Mouse (Mus musculus) embryonic fibroblast, embryonic 13.5 days (primary cell): ENCODE results near the gene Ahnak. TPM values are rescaled to one million over a fixed set of nuclear protein-coding genes. Genes with fewer than 3 reads are reported as not detected.
"Not testable (repeated sequence)": the region's sequence is repeated elsewhere in the genome, so short reads cannot be mapped to it uniquely, and the experiment has no call there.

Source experiments
- H3K27ac ChIP-seq: 2 replicates; pipeline ENCODE4 v1.5.1; 2012; ENCODE audit warnings: low read length, control low read depth, inconsistent platforms; ENCODE audit not compliant: insufficient read depth
- H3K4me1 ChIP-seq: 2 replicates; pipeline ENCODE4 v1.6.1; 2011; ENCODE audit warnings: low read length; ENCODE audit not compliant: control insufficient read depth, insufficient read depth
- H3K4me3 ChIP-seq: 2 replicates; pipeline ENCODE4 v1.5.1; 2011; ENCODE audit warnings: mild to moderate bottlenecking, control low read depth, low read length; ENCODE audit not compliant: insufficient read depth
- CTCF ChIP-seq: IDR thresholded peaks from 2 replicates; pipeline ENCODE4 v1.5.1; 2011; ENCODE audit warnings: mild to moderate bottlenecking, control low read depth, low read length, moderate library complexity, borderline replicate concordance; ENCODE audit not compliant: insufficient read depth
- POLR2A ChIP-seq: IDR thresholded peaks from 2 replicates; pipeline ENCODE4 v1.6.1; 2011; ENCODE audit warnings: low read depth, mild to moderate bottlenecking, control low read depth, low read length, moderate library complexity
- polyA plus RNA-seq: library from polyadenylated mRNA; stranded (reverse); fragments of >200 nt; gene quantifications from 2 replicates; pipeline ENCODE4 v1.2.4, GENCODE M21; 2011; ENCODE audit warnings: low read depth; ENCODE audit not compliant: missing spikeins, insufficient read length

Ahnak gene
- polyA plus RNA-seq, 1 experiment = 559 TPM

DNA sequence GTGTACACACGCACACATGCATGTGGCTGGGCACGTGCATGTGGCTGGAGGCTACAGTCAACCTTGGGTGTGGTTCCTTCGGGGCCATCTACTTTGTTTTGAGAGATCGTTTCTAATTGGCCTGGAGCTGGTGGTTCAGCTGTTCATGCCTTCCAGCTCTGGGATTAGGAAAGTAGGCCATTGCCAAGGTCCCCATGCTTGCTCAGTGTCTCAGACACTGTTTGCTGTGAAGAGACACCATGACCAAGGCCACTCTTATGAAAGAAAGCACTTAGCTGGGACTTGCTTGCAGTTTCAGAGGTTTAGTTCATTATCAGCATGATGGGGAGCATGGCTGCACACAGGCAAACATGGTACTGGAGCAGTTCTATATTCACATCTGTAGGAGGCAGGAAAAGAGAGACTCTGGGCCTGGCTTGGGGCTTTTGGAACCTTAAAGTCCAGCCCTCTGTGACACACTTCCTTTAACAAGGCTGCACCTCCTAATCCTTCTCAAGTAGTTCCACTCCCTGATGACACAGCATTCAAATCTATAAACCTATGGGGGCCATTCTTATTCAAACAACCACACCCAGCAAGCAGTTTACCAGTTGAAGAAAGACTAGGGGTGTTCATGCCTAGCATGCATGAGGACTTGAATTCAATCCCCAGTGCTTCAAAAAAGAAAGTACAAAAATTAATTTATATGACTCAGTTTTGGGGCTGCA is 60.0 kb downstream of the Ahnak start:
- TF ChIP-seq POLR2A = no peak
- no peak for TF ChIP-seq CTCF
- H3K4me3 ChIP-seq = no peak overlapping the region
- peaks cover 2% of the 10 kb centered on the region; the same call in 1 of the 2 replicates for H3K4me1 ChIP-seq
- no peak overlapping the region for H3K27ac ChIP-seq

DNA sequence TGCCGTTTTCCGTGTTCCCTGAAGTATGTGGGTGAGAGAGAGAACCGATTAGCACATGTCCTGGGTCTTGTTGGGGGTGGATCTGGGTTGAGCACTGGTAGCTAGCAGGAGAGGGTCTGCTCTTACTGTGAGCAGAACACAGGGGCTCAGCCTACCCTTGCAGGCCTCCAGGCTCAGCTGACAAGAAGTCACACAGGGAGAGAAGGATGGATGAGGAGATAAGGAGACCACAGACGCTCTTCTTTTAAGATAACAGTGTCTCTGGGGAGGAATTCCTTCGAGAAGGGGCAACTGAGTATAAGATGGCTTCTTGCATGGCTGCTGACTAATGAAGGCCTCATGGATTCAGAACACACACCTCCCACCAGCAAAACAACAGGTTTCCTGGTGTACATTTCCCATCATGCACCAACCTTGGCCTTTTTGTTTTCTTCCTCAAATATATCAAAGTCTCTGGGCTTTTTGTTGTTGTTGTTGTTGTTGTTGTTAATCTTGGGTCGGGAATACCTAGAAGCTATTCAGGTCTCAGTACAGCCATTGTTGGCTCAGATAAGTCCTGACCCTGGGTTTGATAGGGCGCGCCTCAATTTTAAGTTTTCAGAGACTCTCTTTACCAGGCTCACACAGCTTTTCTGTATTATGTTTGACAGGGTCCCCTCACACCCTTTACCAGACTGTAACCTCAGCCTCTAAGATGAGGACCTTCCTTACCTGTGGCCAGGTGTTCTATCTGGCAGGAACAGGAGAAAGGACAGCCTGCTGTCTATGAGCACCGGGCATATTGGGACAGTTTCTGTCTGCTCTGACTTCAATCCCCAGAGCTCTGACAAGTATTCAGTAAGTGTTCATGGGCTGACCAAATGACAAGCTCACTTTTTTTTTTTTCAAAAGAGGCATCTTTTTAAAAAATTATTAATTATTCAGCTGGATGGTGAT is 61.5 kb downstream of the Ahnak start:
- no peak overlapping the region for H3K4me3 ChIP-seq
- H3K4me1 ChIP-seq = peaks cover 2% of the 10 kb centered on the region; the same call in 1 of the 2 replicates
- TF ChIP-seq CTCF (no peak), POLR2A (no peak)
- no peak overlapping the region for H3K27ac ChIP-seq

DNA sequence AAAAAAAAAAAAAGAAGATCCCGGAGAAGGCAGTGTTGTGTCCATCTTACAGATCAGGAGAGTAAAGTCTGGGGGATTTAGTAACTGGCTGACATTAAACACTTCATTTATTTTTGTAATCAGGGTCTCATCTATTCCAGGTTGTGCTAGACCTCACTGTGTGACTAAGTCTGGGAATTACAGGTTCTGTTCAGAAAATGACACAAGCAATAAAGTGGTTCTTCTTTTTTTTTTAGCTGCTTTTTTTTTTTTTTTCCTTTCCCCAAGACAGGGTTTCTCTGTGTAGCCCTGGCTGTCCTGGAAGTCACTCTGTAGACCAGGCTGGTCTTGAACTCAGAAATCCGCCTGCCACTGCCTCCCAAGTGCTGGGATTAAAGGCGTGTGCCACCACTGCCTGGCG is 62.9 kb downstream of the Ahnak start:
- not testable (repeated sequence) for H3K4me1 ChIP-seq, H3K4me3 ChIP-seq, H3K27ac ChIP-seq

DNA sequence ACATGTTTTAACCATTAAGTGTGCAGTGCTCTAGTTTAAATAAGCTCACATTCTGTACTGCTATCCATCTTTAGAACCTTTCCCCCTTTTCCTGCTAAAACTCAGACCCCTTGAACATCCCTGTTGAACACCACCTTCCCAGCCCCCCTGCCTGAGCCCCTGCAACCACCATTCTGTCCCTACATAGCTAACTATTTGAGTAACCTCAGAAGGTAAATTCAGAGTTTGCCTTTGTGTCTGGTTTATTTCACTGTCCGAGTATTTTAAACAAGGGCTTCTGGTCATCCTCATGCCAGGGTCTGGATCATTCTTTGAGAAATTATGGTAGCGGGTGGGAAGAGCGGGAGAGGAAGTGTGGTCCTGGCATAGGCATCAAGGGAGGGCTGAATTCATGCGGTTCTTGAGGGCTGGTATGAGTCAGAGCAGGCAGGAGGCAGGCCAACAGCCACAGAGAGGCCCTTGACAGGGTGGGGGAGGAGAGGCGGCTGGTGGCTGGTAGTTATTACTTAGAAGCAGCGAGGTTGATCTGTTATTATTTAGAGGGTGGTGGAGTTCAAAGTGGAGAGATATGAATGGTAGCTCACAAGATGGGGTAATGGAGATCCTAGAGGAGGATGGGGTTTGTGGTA is 63.8 kb downstream of the Ahnak start:
- no peak for TF ChIP-seq POLR2A
- no peak for TF ChIP-seq CTCF
- peak overlapping the region; percentile 87 for H3K27ac ChIP-seq

DNA sequence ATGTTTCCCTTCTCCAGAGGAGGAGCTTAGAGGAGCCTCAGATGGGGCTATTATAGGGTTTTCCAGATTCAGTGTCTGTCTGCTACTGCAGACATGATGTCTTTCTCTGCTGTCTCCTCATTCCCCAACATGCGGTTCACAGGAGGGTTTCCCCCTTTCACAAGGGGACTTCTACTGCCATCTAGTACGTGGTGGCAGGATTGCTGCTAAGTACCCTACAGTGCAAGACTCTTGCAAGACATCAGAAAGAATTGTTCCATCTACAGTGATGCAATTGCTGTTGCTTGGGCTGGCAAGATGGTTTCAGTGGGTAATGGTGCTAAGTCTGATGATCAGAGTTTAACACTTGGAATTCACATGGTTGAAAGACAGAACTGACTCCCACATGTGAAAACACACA is 66.1 kb downstream of the Ahnak start:
- Histone ChIP-seq H3K27ac (no peak overlapping the region), H3K4me1 (peaks cover 9% of the 10 kb centered on the region), H3K4me3 (no peak overlapping the region)
- TF ChIP-seq POLR2A (no peak), CTCF (no peak)

More for the DNA sequence above, 63.8 kb downstream of the Ahnak start:
- no peak overlapping the region for H3K4me3 ChIP-seq
- peaks cover 2% of the 10 kb centered on the region; the same call in 1 of the 2 replicates for H3K4me1 ChIP-seq

DNA sequence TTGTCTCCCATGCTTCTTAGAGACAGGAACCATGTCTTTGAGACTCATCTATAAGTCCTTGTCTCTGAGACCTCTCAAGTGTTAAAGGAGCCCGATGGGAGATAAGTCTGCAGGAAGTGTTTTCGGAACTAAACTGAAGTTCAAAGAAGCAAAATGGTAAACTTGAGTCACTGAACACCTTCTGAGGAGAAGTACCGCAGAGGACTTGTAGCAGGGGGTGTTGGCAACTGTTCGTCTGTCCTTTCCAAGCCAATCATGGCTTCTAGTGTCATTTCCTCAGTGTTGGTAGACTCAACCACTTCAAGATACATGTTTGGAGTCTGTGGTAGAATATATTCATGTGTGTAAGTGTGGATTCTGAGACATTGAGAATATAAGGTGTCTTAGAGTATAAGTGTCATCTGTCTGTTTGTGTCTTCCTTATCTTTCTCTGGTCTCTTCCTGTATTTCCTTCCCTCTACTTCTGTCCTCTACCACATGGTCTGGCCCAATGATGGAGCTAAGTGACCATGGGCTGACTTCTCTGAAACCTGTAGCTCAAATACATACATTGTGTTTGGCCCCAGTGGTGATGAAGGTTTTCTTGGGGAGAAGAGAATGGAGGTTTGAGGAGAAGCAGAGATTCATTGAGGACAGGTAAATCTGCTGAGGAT is 66.7 kb downstream of the Ahnak start:
- TF ChIP-seq POLR2A = no peak
- TF ChIP-seq CTCF = no peak
- Histone ChIP-seq H3K4me1 (peaks cover 9% of the 10 kb centered on the region), H3K27ac (no peak overlapping the region), H3K4me3 (no peak overlapping the region)

DNA sequence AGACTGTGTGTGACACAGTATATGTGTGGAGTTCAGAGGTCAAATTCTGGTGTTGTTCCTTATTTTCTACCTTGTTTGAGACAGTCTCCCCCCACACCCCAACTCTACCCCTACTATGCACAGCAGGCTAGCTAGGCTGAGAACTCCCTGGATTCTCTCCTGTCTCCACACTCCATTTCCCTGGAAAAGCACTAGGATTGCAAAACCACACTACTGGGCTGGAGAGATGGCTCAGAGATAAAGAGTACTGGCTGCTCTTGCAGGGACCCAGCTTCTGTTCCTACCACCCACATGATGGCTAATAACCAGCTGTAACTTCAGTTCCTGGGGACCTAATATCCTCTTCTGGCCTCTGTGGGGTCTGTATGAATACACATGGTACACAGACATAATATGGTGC is 68.6 kb downstream of the Ahnak start:
- TF ChIP-seq CTCF (no peak), POLR2A (no peak)
- H3K4me1 ChIP-seq = peaks cover 9% of the 10 kb centered on the region
- no peak overlapping the region for H3K4me3 ChIP-seq

DNA sequence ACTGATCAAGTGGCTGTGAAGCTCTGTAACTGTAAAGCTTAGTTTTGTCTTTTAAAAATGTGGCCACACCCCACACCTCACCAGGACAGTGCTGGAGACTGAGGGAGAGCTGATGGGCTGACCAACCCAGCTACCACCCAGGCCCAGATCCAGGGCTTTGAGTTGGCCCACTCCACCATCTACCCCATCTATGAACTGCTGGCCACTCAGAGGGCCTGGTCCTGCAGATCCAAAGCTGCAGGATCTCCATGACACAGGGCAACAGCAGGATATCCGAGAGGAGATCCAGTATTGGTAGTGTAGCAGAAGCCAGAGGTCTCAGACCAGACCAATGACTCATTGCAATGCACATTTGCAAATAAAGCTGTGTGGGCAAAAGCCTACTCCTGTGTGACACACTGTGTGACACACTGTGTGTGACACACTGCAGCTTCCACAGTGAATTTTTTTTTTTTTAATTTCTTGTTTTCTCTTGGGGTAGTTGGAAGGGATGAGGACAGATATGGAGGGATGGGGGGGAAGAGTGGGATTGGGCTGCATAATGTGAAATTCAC is 69.3 kb downstream of the Ahnak start:
- TF ChIP-seq POLR2A (no peak), CTCF (no peak)
- H3K27ac ChIP-seq = peak overlapping the region; percentile 87
- peaks cover 9% of the 10 kb centered on the region for H3K4me1 ChIP-seq
- H3K4me3 ChIP-seq = no peak overlapping the region

More for the DNA sequence above, 68.6 kb downstream of the Ahnak start:
- peak overlapping the region; percentile 87; the same call in 1 of the 2 replicates for H3K27ac ChIP-seq

DNA sequence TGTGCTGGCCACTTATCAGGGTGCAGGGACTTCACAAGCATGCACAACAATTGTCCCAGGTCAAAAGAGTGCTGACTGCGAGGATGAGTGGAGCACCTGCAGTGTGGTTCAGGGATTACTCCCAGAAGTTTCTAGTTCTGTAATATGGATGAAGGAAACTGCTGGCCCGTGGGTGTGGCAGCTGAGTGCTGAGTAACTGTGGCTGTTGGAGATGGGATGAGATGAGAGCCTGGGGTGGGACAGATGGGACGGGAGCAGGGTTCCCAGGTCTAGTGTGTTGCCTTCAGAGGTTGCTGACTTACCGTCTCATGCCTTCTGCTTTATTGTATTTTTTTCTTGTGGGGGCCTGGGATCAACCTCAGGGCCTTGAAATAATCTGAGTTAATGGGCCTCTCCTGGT is 69.9 kb downstream of the Ahnak start:
- peaks cover 7% of the 10 kb centered on the region for H3K4me1 ChIP-seq
- no peak overlapping the region for H3K4me3 ChIP-seq
- peak overlapping the region; percentile 87 for H3K27ac ChIP-seq
- TF ChIP-seq POLR2A = no peak
- TF ChIP-seq CTCF = no peak
